Mouse (Mus musculus) liver, embryonic 14.5 days (tissue): ENCODE measurements around the gene Fgfr2.

ENCODE experiments used
- CTCF ChIP-seq: IDR thresholded peaks from 2 replicates; pipeline ENCODE4 v1.5.1; 2016; ENCODE audit warnings: antibody characterized with exemption, low read depth, control low read depth
- EP300 ChIP-seq: IDR thresholded peaks from 2 replicates; pipeline ENCODE4 v1.6.1; 2016; ENCODE audit warnings: antibody characterized with exemption, low read depth

GRCm38 (mm10) chr7:130773914-130774630 lies 2349.1 kb downstream of the Fgfr2 start, which contains the start of gene Btbd16:
- TF ChIP-seq CTCF, result no peak
- TF ChIP-seq EP300, result no peak
